Mouse (Mus musculus) urinary bladder, postnatal 25 days (tissue): ENCODE results near the gene Mctp1.
"Not testable (repeated sequence)": the region's sequence is repeated elsewhere in the genome, so short reads cannot be mapped to it uniquely, and the experiment has no call there.

ENCODE experiments used
- DNase-seq: peaks from one replicate; pipeline ENCODE4 v3.0.0; 2022; ENCODE audit warnings: low spot score

Gene Mctp1

GRCm38 (mm10) chr13:76929152-76929551 lies 544.8 kb downstream of the Mctp1 start:
- no peak for DNase-seq

- DNase-seq = no peak
Measured at GRCm38 (mm10) chr13:76932933-76933332, 548.6 kb downstream of the Mctp1 start.

GRCm38 (mm10) chr13:76949234-76949633 lies 564.9 kb downstream of the Mctp1 start:
- DNase-seq = no peak

- DNase-seq = no peak
Measured at GRCm38 (mm10) chr13:76967588-76967987, 583.3 kb downstream of the Mctp1 start.

- DNase-seq = peak; percentile 17
Measured at GRCm38 (mm10) chr13:76969386-76969785, 585.1 kb downstream of the Mctp1 start.

- not testable (repeated sequence) for DNase-seq
Measured at GRCm38 (mm10) chr13:76971046-76971445, 586.7 kb downstream of the Mctp1 start.

GRCm38 (mm10) chr13:77002628-77003027 lies 618.3 kb downstream of the Mctp1 start:
- no peak for DNase-seq

GRCm38 (mm10) chr13:77003684-77004083 lies 619.3 kb downstream of the Mctp1 start:
- no peak for DNase-seq

- DNase-seq = no peak
Measured at GRCm38 (mm10) chr13:77018851-77019250, 634.5 kb downstream of the Mctp1 start.

- no peak for DNase-seq
Measured at GRCm38 (mm10) chr13:77029594-77029993, 645.3 kb downstream of the Mctp1 start.

GRCm38 (mm10) chr13:77043375-77043774 lies 659.0 kb downstream of the Mctp1 start:
- DNase-seq = no peak

GRCm38 (mm10) chr13:77045375-77045774 lies 661.0 kb downstream of the Mctp1 start:
- DNase-seq = no peak

GRCm38 (mm10) chr13:77046416-77046815 lies 662.1 kb downstream of the Mctp1 start:
- no peak for DNase-seq

- no peak for DNase-seq
Measured at GRCm38 (mm10) chr13:77047179-77047931, 663.0 kb downstream of the Mctp1 start.

GRCm38 (mm10) chr13:77048461-77048860 lies 664.1 kb downstream of the Mctp1 start:
- DNase-seq = no peak

GRCm38 (mm10) chr13:77049736-77050135 lies 665.4 kb downstream of the Mctp1 start:
- DNase-seq = no peak

- no peak for DNase-seq
Measured at GRCm38 (mm10) chr13:77063221-77063620, 678.9 kb downstream of the Mctp1 start.

- DNase-seq = no peak
Measured at GRCm38 (mm10) chr13:77068847-77069246, 684.5 kb downstream of the Mctp1 start.

- no peak for DNase-seq
Measured at GRCm38 (mm10) chr13:77072030-77072429, 687.7 kb downstream of the Mctp1 start.
